In the genomic region with DNA sequence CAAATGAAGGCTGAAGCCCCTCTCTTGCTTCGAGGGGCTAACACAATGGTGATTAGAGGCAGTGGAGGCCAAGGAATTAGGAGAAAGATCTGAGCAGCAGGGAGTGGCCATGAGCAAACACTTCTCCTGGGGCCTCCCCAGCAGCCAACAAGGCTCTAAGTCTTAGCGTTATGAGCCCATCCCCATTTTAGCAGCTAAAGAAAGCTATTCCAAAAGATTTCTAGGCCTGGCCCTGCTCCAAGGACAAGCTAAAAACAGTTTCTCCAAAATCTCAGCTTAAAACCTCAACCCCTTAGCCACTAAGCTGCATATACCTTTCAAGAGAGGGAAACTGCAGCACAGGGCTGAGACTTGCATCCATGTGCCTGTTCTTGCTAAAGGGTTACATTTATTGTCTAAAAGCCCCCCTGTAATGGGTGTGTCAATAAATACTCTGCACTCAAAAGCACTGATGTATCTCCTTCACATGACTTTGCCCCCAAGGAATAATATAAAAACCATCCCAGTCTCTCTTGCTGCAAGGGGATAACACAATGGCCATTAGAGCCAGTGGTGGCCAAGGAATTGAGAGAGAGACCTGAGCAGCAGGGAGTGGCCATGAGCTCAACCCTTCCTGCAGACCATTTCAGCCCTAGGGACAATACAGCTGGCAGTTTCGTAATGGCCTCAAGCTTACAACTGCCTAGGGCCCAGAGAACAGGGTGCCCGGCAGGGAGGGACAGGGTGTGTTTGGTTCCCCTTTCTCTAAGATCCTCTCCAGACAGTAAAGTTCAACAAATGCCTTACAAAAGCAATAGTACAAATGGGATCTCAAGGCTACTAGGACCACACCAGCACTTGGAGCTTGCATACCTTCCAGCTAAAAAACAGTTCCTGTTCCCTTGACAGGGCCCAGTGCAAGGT, we compare ENCODE assay signal across 8 mouse cellular contexts. TPM values are rescaled to one million over a fixed set of nuclear protein-coding genes. Genes with fewer than 3 reads are reported as not detected.
DNase-seq lines count a peak whose midpoint lies in the region; ATAC-seq and TF ChIP-seq lines count a peak whose summit lies in the region.

No protein-coding gene starts in this region.

- 0 out of 2 replicates have a peak overlapping the region, but pooled peaks have one; percentile 10 for H3K9ac ChIP-seq in kidney, embryonic 15.5 days
- peak overlapping the region; percentile 5; the same call in 1 of the 2 replicates for H3K9ac ChIP-seq in hindbrain, embryonic 12.5 days
- H3K9ac ChIP-seq in lung, embryonic 15.5 days, result 0 out of 2 replicates have a peak overlapping the region, but pooled peaks have one; percentile 22

- H3K9me3 ChIP-seq in kidney, embryonic 15.5 days (replicated peaks), result no peaks in the 10 kb centered on the region
- H3K9me3 ChIP-seq in G1E (replicated peaks), result no peaks in the 10 kb centered on the region
- no peaks in the 10 kb centered on the region for H3K9me3 ChIP-seq in hindbrain, embryonic 12.5 days (replicated peaks)
- no peaks in the 10 kb centered on the region for H3K9me3 ChIP-seq in lung, embryonic 15.5 days

- H3K27ac ChIP-seq in kidney, embryonic 15.5 days, result peak overlapping the region; percentile 91
- H3K27ac ChIP-seq in hindbrain, embryonic 12.5 days, result peak overlapping the region; percentile 98
- H3K27ac ChIP-seq in lung, embryonic 15.5 days, result peak overlapping the region; percentile 92

- 0 out of 2 replicates have a peak overlapping the region, but pooled peaks have one; percentile 21 for H3K4me2 ChIP-seq in kidney, embryonic 15.5 days
- no peak overlapping the region; the same call in 1 of the 2 replicates for H3K4me2 ChIP-seq in hindbrain, embryonic 12.5 days (replicated peaks)
- H3K4me2 ChIP-seq in lung, embryonic 15.5 days, result peak overlapping the region; percentile 28

- no peak for DNase-seq in kidney, postnatal 10 days
- DNase-seq in G1E (ENCODE audit: low spot score), result no peak
- peak; percentile 69 to 85 for DNase-seq in frontal cortex, adult 2 months (ENCODE audit: extremely low spot score in 1 of 2, low spot score in 1 of 2)
- peak; percentile 66 to 77 for DNase-seq in right cerebral cortex, postnatal 36 days (ENCODE audit: low spot score in 2 of 2)

- no peak for TF ChIP-seq CTCF in G1E (IDR thresholded peaks at IDR 0.05; ENCODE audit: low read depth, low read length)

- peaks cover 90% of the 10 kb centered on the region for H3K4me1 ChIP-seq in kidney, embryonic 15.5 days
- H3K4me1 ChIP-seq in G1E (ENCODE audit: insufficient read depth, low read depth, low read length), result peaks cover 90% of the 10 kb centered on the region
- H3K4me1 ChIP-seq in hindbrain, embryonic 12.5 days, result peaks cover 84% of the 10 kb centered on the region
- H3K4me1 ChIP-seq in lung, embryonic 15.5 days, result peaks cover 82% of the 10 kb centered on the region

- no peaks in the 10 kb centered on the region for H3K36me3 ChIP-seq in kidney, embryonic 15.5 days
- peaks cover 38% of the 10 kb centered on the region for H3K36me3 ChIP-seq in G1E (replicated peaks)
- H3K36me3 ChIP-seq in hindbrain, embryonic 12.5 days, result no peaks in the 10 kb centered on the region
- H3K36me3 ChIP-seq in lung, embryonic 15.5 days, result no peaks in the 10 kb centered on the region

- 24% methylated on average over 4 of the region's 4 CpGs for WGBS in kidney, embryonic 15.5 days
- 14% methylated on average over 4 of the region's 4 CpGs for WGBS in hindbrain, embryonic 12.5 days
- WGBS in lung, embryonic 15.5 days, result 37% methylated on average over 4 of the region's 4 CpGs

- ATAC-seq in kidney, embryonic 15.5 days (replicated peaks; ENCODE audit: low FRiP score), result no peak
- ATAC-seq in G1E (ENCODE audit: extremely low read depth, insufficient number of reproducible peaks, low FRiP score, poor library complexity, severe bottlenecking), result no peak
- ATAC-seq in hindbrain, embryonic 12.5 days (ENCODE audit: low FRiP score), result no peak
- no peak for ATAC-seq in lung, embryonic 15.5 days (ENCODE audit: borderline replicate concordance, extremely low read depth, low FRiP score, low TSS enrichment)
- no peak for ATAC-seq in inflammation-experienced regulatory T-cells, adult 6 months

- no peak overlapping the region for H3K4me3 ChIP-seq in kidney, embryonic 15.5 days (replicated peaks)
- peak overlapping the region; percentile 47; the same call in 1 of the 2 replicates for H3K4me3 ChIP-seq in G1E (ENCODE audit: low read depth, low read length)
- no peak overlapping the region for H3K4me3 ChIP-seq in hindbrain, embryonic 12.5 days
- no peak overlapping the region for H3K4me3 ChIP-seq in lung, embryonic 15.5 days

- no peaks in the 10 kb centered on the region for H3K27me3 ChIP-seq in kidney, embryonic 15.5 days
- no peaks in the 10 kb centered on the region for H3K27me3 ChIP-seq in G1E (ENCODE audit: insufficient read depth, low read length)
- H3K27me3 ChIP-seq in hindbrain, embryonic 12.5 days, result no peaks in the 10 kb centered on the region
- no peaks in the 10 kb centered on the region for H3K27me3 ChIP-seq in lung, embryonic 15.5 days

RNA-seq across cellular contexts. Expression of a gene that starts 8.3 kb away (rescaled TPM):
- polyA plus RNA-seq in kidney, embryonic 15.5 days (2015; fragmentation: Nextera tagmentation; extraction: Ambion mirVana), result 109 and 112 TPM in 2 replicates
- total RNA-seq in G1E (2014; fragmentation: Nextera tagmentation), result 32.3 and 36.3 TPM in 2 replicates
- 23.4 and 27.2 TPM in 2 replicates for total RNA-seq in G1E (2017)
- 7.5 and 10.3 TPM in 2 replicates for polyA plus RNA-seq in G1E (2012)
- 46.4 and 47.7 TPM in 2 replicates for polyA plus RNA-seq in frontal cortex, adult 2 months (2012; rRNA removed)
- polyA plus RNA-seq in hindbrain, embryonic 12.5 days (2016; fragmentation: Nextera tagmentation; extraction: Ambion mirVana), result 84.3 and 95.0 TPM in 2 replicates
- 99.0 and 101 TPM in 2 replicates for polyA plus RNA-seq in lung, embryonic 15.5 days (2015; fragmentation: Nextera tagmentation; extraction: Ambion mirVana)
- 10 to 100 TPM; 52.1 to 82.3 (median 65.1) TPM for polyA plus RNA-seq in inflammation-experienced regulatory T-cells, adult 6 months (2017; shearing (Covaris generic))

RNA-seq across cellular contexts. Expression of a gene that starts 55.3 kb away (rescaled TPM):
- 96.8 and 103 TPM in 2 replicates for polyA plus RNA-seq in kidney, embryonic 15.5 days (2015; fragmentation: Nextera tagmentation; extraction: Ambion mirVana)
- total RNA-seq in G1E (2014; fragmentation: Nextera tagmentation) (101 and 113 TPM in 2 replicates), G1E (2017) (57.9 and 59.7 TPM in 2 replicates)
- 9.4 and 12.5 TPM in 2 replicates for polyA plus RNA-seq in G1E (2012)
- polyA plus RNA-seq in frontal cortex, adult 2 months (2012; rRNA removed), result 137 and 138 TPM in 2 replicates
- polyA plus RNA-seq in hindbrain, embryonic 12.5 days (2016; fragmentation: Nextera tagmentation; extraction: Ambion mirVana), result 62.5 and 65.1 TPM in 2 replicates
- polyA plus RNA-seq in lung, embryonic 15.5 days (2015; fragmentation: Nextera tagmentation; extraction: Ambion mirVana), result 147 and 150 TPM in 2 replicates
- polyA plus RNA-seq in inflammation-experienced regulatory T-cells, adult 6 months (2017; shearing (Covaris generic)), result 1 to 10 TPM; 8.0 to 9.7 (median 8.3) TPM

Comparison
In these comparisons a context has a peak if more than half of its experiments do, and no peak if none do; other contexts are left out.
1. DNase-seq: peak in frontal cortex, adult 2 months (2 of 2) and right cerebral cortex, postnatal 36 days (2 of 2); none in kidney, postnatal 10 days (single experiment) and G1E (single experiment).
2. Peak in every context shown above with its lines, with median percentiles within 50 percentile points of each other: H3K27ac ChIP-seq and H3K9ac ChIP-seq.